Mouse (Mus musculus) ES-E14 (cell line): ENCODE data around the gene Erich6.

Experiments
- CHD2 ChIP-seq: IDR thresholded peaks from 2 replicates; pipeline ENCODE4 v1.6.1; 2014; ENCODE audit warnings: mild to moderate bottlenecking, low read depth, low read length, inconsistent platforms
- HCFC1 ChIP-seq: IDR thresholded peaks from 2 replicates; pipeline ENCODE4 v1.6.1; 2012; ENCODE audit warnings: low read length, inconsistent platforms, borderline replicate concordance; ENCODE audit not compliant: insufficient read depth

GRCm38 (mm10) chr3:58673295-58673694 lies 36.3 kb upstream of the Erich6 start:
- TF ChIP-seq CHD2 (no peak), HCFC1 (no peak)
